Comparison of ENCODE assay signal across 11 mouse cellular contexts in the genomic region with DNA sequence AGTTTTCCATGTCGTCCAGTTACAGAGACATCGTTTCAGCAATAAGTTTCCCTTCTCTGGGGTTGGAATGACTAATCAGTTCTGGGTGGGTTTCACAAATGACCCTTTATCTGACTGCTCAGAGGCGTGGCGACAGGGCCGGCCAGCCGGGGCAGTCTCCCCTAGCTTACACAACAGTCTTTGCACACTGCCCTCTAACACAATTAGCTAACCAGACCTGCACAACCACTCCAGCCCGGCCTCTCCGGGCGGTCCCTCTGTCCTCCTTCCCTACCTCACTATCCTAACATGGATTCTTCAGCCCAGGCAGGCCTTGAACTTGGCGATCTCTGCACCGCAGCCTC.
DNase-seq lines count a peak whose midpoint lies in the region; ATAC-seq and TF ChIP-seq lines count a peak whose summit lies in the region.
"Had no signal": no experiment of that assay in that cellular context is flagged by ENCODE, and none has a peak within 500 bp of the region (broad histone marks: within the 10 kb centered on the region; RNA-seq: fewer than 3 reads in every experiment).

No protein-coding gene starts in this region.

- 41% methylated on average over 11 of the region's 11 CpGs for WGBS in kidney, adult 2 months
- WGBS in liver, embryonic 15.5 days (ENCODE audit: insufficient replicate concordance): 55% methylated on average over 11 of the region's 11 CpGs
- WGBS in stomach, embryonic 16.5 days: 60% methylated on average over 11 of the region's 11 CpGs

- no peaks in the 10 kb centered on the region for H3K36me3 ChIP-seq in kidney, adult 2 months (ENCODE audit: control insufficient read depth, insufficient read depth, low read length)
- no peaks in the 10 kb centered on the region for H3K36me3 ChIP-seq in liver, embryonic 15.5 days (replicated peaks)
- no peaks in the 10 kb centered on the region for H3K36me3 ChIP-seq in stomach, embryonic 16.5 days (ENCODE audit: control insufficient read depth, insufficient read depth, low read length)
- H3K36me3 ChIP-seq: embryonic facial prominence, embryonic 15.5 days; midbrain, embryonic 12.5 days had no signal

- ATAC-seq in liver, embryonic 15.5 days (ENCODE audit: insufficient read depth): peak; percentile 64
- ATAC-seq in stomach, embryonic 16.5 days (ENCODE audit: insufficient read depth, low FRiP score): peak; percentile 75; the same call in 1 of the 2 replicates

- intact Hi-C loops in left cerebral cortex, postnatal 10 days (cut with DNase I): no loop called here

- TF ChIP-seq CTCF in kidney, adult 2 months (conservative IDR thresholded peaks at IDR 0.05; ENCODE audit: insufficient read depth, insufficient read length, low read depth, low read length): no peak

- H3K9me3 ChIP-seq in liver, embryonic 15.5 days (replicated peaks): no peaks in the 10 kb centered on the region
- H3K9me3 ChIP-seq in stomach, embryonic 16.5 days (replicated peaks; ENCODE audit: control insufficient read depth, low read length): no peaks in the 10 kb centered on the region
- H3K9me3 ChIP-seq: embryonic facial prominence, embryonic 15.5 days; midbrain, embryonic 12.5 days had no signal

- peak; percentile 70 to 83 for DNase-seq in lung, adult 18-20 months
- DNase-seq in lung, postnatal 10 days: no peak
- peak; percentile 76 for DNase-seq in kidney, adult 2 months
- DNase-seq in thymus, postnatal 36 days: no peak
- DNase-seq in left cerebral cortex, postnatal 10 days (ENCODE audit: extremely low spot score in 1 of 2, low spot score in 2 of 2): no peak
- DNase-seq in cerebellum, postnatal 36 days: no peak
- DNase-seq: heart, postnatal 14 days had no signal

- H3K4me2 ChIP-seq in liver, embryonic 15.5 days: peak overlapping the region; percentile 35
- H3K4me2 ChIP-seq in stomach, embryonic 16.5 days (ENCODE audit: low read depth, low read length): peak overlapping the region; percentile 49
- H3K4me2 ChIP-seq: midbrain, embryonic 12.5 days had no signal

- no peak overlapping the region for H3K9ac ChIP-seq in liver, embryonic 15.5 days
- no peak overlapping the region for H3K9ac ChIP-seq in stomach, embryonic 16.5 days (ENCODE audit: low read length)
- H3K9ac ChIP-seq: embryonic facial prominence, embryonic 15.5 days; midbrain, embryonic 12.5 days had no signal

- TF ChIP-seq POLR2A in kidney, adult 2 months (IDR thresholded peaks at IDR 0.05; ENCODE audit: low read depth, low read length): no peak

- H3K27me3 ChIP-seq in kidney, adult 2 months (replicated peaks; ENCODE audit: control insufficient read depth, insufficient read depth, low read length): no peaks in the 10 kb centered on the region
- no peaks in the 10 kb centered on the region for H3K27me3 ChIP-seq in liver, embryonic 15.5 days
- no peaks in the 10 kb centered on the region for H3K27me3 ChIP-seq in stomach, embryonic 16.5 days (ENCODE audit: control insufficient read depth, insufficient read depth, low read length)
- H3K27me3 ChIP-seq: embryonic facial prominence, embryonic 15.5 days; midbrain, embryonic 12.5 days had no signal

- no peak overlapping the region for H3K4me3 ChIP-seq in kidney, adult 2 months (ENCODE audit: insufficient read depth, low read depth, low read length)
- H3K4me3 ChIP-seq in liver, embryonic 15.5 days (replicated peaks): no peak overlapping the region
- H3K4me3 ChIP-seq in stomach, embryonic 16.5 days (replicated peaks; ENCODE audit: low read length): peak overlapping the region; percentile 51; the same call in 1 of the 2 replicates
- H3K4me3 ChIP-seq: embryonic facial prominence, embryonic 15.5 days; midbrain, embryonic 12.5 days had no signal

- peaks cover 19% of the 10 kb centered on the region; the same call in 1 of the 2 replicates for H3K4me1 ChIP-seq in kidney, adult 2 months (ENCODE audit: control insufficient read depth, insufficient read depth, low read length)
- peaks cover 35% of the 10 kb centered on the region for H3K4me1 ChIP-seq in liver, embryonic 15.5 days (replicated peaks)
- peaks cover 17% of the 10 kb centered on the region for H3K4me1 ChIP-seq in stomach, embryonic 16.5 days (ENCODE audit: control insufficient read depth, insufficient read depth, low read length)
- H3K4me1 ChIP-seq: midbrain, embryonic 12.5 days had no signal

- peak overlapping the region; percentile 100 for H3K27ac ChIP-seq in kidney, adult 2 months (ENCODE audit: insufficient read depth, low read depth, low read length)
- peak overlapping the region; percentile 80 for H3K27ac ChIP-seq in liver, embryonic 15.5 days (replicated peaks)
- peak overlapping the region; percentile 98 for H3K27ac ChIP-seq in stomach, embryonic 16.5 days (ENCODE audit: low read length)
- H3K27ac ChIP-seq: midbrain, embryonic 12.5 days had no signal

Comparison
In these comparisons a context has a peak if more than half of its experiments do, and no peak if none do; other contexts are left out.
1. DNase-seq: peak in lung, adult 18-20 months (2 of 2) and kidney, adult 2 months (single experiment); none in lung, postnatal 10 days (single experiment), thymus, postnatal 36 days (0 of 2), left cerebral cortex, postnatal 10 days (0 of 2) and cerebellum, postnatal 36 days (0 of 2).
2. Peak in every context shown above with its lines, with median percentiles within 50 percentile points of each other: H3K27ac ChIP-seq.